Mouse (Mus musculus) lung, postnatal 0 days (tissue): ENCODE measurements around the gene Osbpl8. TPM values are rescaled to one million over a fixed set of nuclear protein-coding genes. Genes with fewer than 3 reads are reported as not detected.

Source experiments
- ATAC-seq: fragments of 200-750 bp; cut with Nextera tagmentation; 2 replicates; pipeline ENCODE4 v1.8.0; 2017; ENCODE audit warnings: moderate library complexity
- DNase-seq: peaks from one replicate; pipeline ENCODE4 v3.0.0-alpha.2; 2016; ENCODE audit warnings: low spot score
- H3K27ac ChIP-seq: fragments of 300-500 bp; sonication (generic); 2 replicates; pipeline ENCODE4 v1.5.1; 2014; ENCODE audit warnings: antibody characterized with exemption, mild to moderate bottlenecking, low read length, mixed read lengths
- H3K27me3 ChIP-seq: fragments of 300-500 bp; sonication (generic); replicated peaks from 2 replicates; pipeline ENCODE4 v1.6.1; 2014; ENCODE audit warnings: low read length, mixed read lengths; ENCODE audit not compliant: insufficient read depth
- H3K36me3 ChIP-seq: fragments of 300-500 bp; sonication (generic); 2 replicates; pipeline ENCODE4 v1.6.1; 2014; ENCODE audit warnings: low read length, mixed read lengths; ENCODE audit not compliant: insufficient read depth
- H3K4me1 ChIP-seq: fragments of 300-500 bp; sonication (generic); 2 replicates; pipeline ENCODE4 v1.6.1; 2014; ENCODE audit warnings: antibody characterized with exemption, low read depth, low read length, mixed read lengths; ENCODE audit not compliant: insufficient read depth
- H3K4me2 ChIP-seq: fragments of 300-500 bp; sonication (generic); replicated peaks from 2 replicates; pipeline ENCODE4 v1.6.1; 2014; ENCODE audit warnings: low read depth, mild to moderate bottlenecking, low read length, moderate library complexity, mixed read lengths
- H3K4me3 ChIP-seq: fragments of 300-500 bp; sonication (generic); 2 replicates; pipeline ENCODE4 v1.5.1; 2014; ENCODE audit warnings: low read depth, low read length
- H3K9ac ChIP-seq: fragments of 300-500 bp; sonication (generic); replicated peaks from 2 replicates; pipeline ENCODE4 v1.6.1; 2014; ENCODE audit warnings: low read depth, mild to moderate bottlenecking
- H3K9me3 ChIP-seq: fragments of 300-500 bp; sonication (generic); 2 replicates; pipeline ENCODE4 v1.6.1; 2016; ENCODE audit warnings: low read length, mixed read lengths
- CTCF ChIP-seq: IDR thresholded peaks from 2 replicates; pipeline ENCODE4 v1.5.1; 2016; ENCODE audit warnings: antibody characterized with exemption, mild to moderate bottlenecking
- EP300 ChIP-seq: IDR thresholded peaks from 2 replicates; pipeline ENCODE4 v1.6.1; 2016; ENCODE audit warnings: antibody characterized with exemption, mild to moderate bottlenecking, control low read depth
- WGBS: fragments of 180-500 bp; shearing (Covaris S2); extraction: QIAGEN DNeasy Blood & Tissue Kit; methylation state at CpG from one replicate; pipeline ENCODE4 v1.1.7; 2014; 5-methylcytosine and 5-hydroxymethylcytosine counted together
- polyA plus RNA-seq: library from polyadenylated mRNA; unstranded; fragments of >200 nt; fragmentation: Nextera tagmentation; extraction: Ambion mirVana; gene quantifications from 2 replicates; pipeline ENCODE4 v1.2.1, GENCODE M21; 2015

Gene Osbpl8
- polyA plus RNA-seq, 1 experiment from 2014 or later = 12.9 TPM

DNA sequence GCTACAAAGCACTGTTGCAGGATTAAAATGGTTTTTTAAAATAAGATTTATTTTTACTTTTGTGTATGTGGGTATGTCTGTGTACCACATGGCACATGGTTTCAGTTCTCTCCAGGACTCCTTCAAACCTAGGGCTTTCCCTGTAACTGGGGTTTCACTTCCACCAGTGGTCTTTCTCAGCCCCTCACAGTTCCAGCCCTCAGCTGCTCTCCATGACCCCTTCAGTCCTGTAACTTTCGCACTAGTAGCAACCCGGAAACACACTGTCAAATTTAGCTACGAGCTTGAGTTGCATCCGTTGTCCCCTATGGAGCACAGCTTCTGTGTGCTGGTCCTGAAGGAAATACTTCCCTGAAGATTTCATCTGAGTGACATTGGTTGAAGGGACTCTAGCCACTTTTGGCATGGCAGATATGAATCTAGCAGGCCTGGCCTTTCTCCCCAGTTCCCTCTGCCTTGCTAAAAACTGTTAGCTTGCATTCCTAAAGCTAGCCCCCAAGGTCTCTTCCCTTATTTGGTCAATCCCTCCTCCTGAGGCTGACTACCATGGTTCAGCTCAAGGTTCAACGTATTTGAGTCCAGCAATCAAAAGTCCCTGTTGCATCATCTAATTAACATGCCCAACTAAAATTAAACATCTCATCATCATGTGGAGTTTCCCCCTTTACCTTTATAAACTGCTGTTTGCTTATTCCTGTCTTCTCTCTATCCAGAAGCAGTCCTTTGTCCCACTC lies 4.6 kb upstream of the Osbpl8 start:
- H3K4me3 ChIP-seq = no peak overlapping the region
- DNase-seq (no peak), ATAC-seq (no peak)
- H3K4me1 ChIP-seq = no peaks in the 10 kb centered on the region
- WGBS = 81% methylated on average over 5 of the region's 5 CpGs
- H3K9me3 ChIP-seq = no peaks in the 10 kb centered on the region
- H3K27me3 ChIP-seq = no peaks in the 10 kb centered on the region
- H3K9ac ChIP-seq = no peak overlapping the region
- TF ChIP-seq EP300 (no peak), CTCF (no peak)
- H3K27ac ChIP-seq = no peak overlapping the region
- no peak overlapping the region for H3K4me2 ChIP-seq
- H3K36me3 ChIP-seq = no peaks in the 10 kb centered on the region

DNA sequence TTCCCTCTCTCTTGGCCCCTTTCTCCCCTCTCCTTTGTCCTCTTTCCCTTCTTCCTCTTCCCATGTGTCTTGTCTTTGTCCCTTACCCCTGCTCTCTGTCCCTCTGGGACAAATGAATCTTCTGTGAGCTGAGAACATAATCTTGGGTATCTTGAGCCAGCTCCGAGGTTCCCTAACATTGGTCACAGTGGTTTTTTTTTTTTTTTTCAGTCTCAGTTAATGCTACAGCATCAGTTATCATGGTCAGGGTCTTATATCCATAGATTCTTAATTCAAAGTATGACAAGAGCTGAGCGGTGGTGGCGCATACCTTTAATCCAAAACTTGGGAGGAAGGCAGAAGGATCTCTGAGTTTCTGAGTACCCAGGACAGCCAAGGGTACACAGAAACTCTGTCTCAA lies 4.0 kb upstream of the Osbpl8 start:
- no peak overlapping the region for H3K4me2 ChIP-seq
- no peaks in the 10 kb centered on the region for H3K9me3 ChIP-seq
- TF ChIP-seq EP300 (no peak), CTCF (no peak)
- ATAC-seq = no peak
- H3K36me3 ChIP-seq = no peaks in the 10 kb centered on the region
- no peak overlapping the region for H3K4me3 ChIP-seq
- H3K27ac ChIP-seq = no peak overlapping the region
- no peaks in the 10 kb centered on the region for H3K27me3 ChIP-seq
- no peak for DNase-seq
- H3K4me1 ChIP-seq = no peaks in the 10 kb centered on the region
- WGBS = 87% methylated on average over 3 of the region's 3 CpGs
- H3K9ac ChIP-seq = no peak overlapping the region

DNA sequence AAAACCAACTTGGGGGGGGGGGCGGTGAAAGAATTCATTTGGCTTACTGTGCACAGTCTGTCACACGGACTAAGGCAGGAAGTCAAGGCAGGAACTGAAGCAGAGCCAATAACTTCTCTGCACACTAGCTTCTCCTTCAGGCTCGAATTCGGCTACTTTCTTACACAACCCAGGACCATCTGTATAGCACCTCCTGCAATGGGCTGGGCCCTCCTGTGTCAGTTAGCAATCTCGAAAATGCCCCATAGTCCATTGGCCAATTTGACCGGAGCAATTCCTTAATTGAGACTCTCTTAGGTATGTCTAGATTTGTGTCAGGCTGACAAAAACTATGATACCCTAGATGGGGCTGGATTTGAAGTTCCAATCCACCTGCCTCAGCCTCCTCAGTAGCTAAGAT lies 3.2 kb upstream of the Osbpl8 start:
- H3K9me3 ChIP-seq = no peaks in the 10 kb centered on the region
- no peaks in the 10 kb centered on the region for H3K27me3 ChIP-seq
- ATAC-seq (no peak), DNase-seq (no peak)
- WGBS = 77% methylated on average over 6 of the region's 6 CpGs
- H3K4me3 ChIP-seq = no peak overlapping the region
- TF ChIP-seq EP300 = no peak
- TF ChIP-seq CTCF = no peak
- no peak overlapping the region for H3K9ac ChIP-seq
- 0 out of 2 replicates have a peak, but pooled peaks cover 5% of the 10 kb centered on the region for H3K4me1 ChIP-seq
- H3K27ac ChIP-seq = no peak overlapping the region
- no peaks in the 10 kb centered on the region for H3K36me3 ChIP-seq
- no peak overlapping the region for H3K4me2 ChIP-seq

DNA sequence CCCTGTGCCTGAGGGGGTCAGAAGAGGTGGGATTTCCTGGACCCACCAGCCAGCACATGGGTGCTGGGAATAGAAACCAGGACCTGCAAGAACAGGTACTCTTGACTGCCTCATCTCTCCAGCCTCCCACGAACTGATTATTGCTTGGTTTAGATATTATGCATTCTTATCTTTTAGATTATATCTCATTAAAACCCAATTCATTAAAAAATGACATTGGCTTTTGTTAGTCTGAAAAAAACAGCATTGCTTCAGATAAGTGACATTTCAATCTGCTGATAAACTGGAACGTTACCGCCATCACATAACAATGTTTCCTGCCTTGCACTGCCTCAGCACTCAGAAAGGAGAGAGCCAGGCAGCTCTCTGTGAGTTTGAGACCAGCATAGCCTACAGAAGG lies 1.5 kb upstream of the Osbpl8 start:
- 0 out of 2 replicates have a peak, but pooled peaks cover 5% of the 10 kb centered on the region for H3K4me1 ChIP-seq
- H3K36me3 ChIP-seq = no peaks in the 10 kb centered on the region
- no peak overlapping the region for H3K4me2 ChIP-seq
- H3K4me3 ChIP-seq = no peak overlapping the region
- no peak for ATAC-seq
- no peaks in the 10 kb centered on the region for H3K27me3 ChIP-seq
- 57% methylated on average over 3 of the region's 3 CpGs for WGBS
- no peak for TF ChIP-seq EP300
- TF ChIP-seq CTCF = no peak
- H3K9ac ChIP-seq = no peak overlapping the region
- no peak for DNase-seq
- H3K9me3 ChIP-seq = no peaks in the 10 kb centered on the region
- H3K27ac ChIP-seq = peak overlapping the region; percentile 40; the same call in 1 of the 2 replicates

DNA sequence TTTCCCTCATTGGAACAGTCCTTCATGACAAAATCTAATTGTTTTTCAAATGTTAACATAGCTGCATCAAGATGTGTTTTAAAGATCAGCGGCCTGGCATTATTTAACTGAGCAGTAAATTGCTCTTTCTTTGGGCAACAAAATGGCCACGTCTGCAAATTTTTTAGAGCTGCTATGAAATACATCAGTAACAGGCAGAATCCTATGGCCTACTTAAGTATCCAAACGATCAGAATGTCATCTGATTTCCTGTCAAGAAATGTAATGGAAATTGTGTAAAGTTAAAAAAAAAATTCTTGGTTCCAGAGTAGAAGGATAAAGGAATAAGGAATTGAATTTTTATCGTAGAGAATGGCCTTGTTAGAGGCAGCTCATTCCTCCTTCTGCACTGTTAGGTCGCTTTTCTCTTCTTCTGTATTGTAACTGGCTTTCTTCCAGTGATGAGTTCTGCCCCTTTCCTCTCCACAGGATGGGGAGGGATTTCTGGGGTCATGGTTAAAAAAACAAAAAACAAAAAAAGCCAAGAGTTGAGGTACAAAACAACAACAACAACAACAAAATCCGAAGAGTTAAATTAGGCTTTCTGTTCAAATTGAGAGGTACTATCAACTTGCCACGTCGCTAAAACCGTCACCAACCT lies 831 bp upstream of the Osbpl8 start:
- Histone ChIP-seq H3K36me3 (no peaks in the 10 kb centered on the region), H3K4me1 (0 out of 2 replicates have a peak, but pooled peaks cover 5% of the 10 kb centered on the region), H3K4me2 (peak overlapping the region; percentile 83), H3K9me3 (no peaks in the 10 kb centered on the region), H3K9ac (0 out of 2 replicates have a peak overlapping the region, but pooled peaks have one; percentile 12), H3K4me3 (no peak overlapping the region; the same call in 1 of the 2 replicates), H3K27me3 (no peaks in the 10 kb centered on the region), H3K27ac (peak overlapping the region; percentile 96)
- WGBS = 24% methylated on average over 9 of the region's 9 CpGs
- ATAC-seq (no peak), DNase-seq (peak; percentile 36)
- TF ChIP-seq EP300 = no peak
- no peak for TF ChIP-seq CTCF

DNA sequence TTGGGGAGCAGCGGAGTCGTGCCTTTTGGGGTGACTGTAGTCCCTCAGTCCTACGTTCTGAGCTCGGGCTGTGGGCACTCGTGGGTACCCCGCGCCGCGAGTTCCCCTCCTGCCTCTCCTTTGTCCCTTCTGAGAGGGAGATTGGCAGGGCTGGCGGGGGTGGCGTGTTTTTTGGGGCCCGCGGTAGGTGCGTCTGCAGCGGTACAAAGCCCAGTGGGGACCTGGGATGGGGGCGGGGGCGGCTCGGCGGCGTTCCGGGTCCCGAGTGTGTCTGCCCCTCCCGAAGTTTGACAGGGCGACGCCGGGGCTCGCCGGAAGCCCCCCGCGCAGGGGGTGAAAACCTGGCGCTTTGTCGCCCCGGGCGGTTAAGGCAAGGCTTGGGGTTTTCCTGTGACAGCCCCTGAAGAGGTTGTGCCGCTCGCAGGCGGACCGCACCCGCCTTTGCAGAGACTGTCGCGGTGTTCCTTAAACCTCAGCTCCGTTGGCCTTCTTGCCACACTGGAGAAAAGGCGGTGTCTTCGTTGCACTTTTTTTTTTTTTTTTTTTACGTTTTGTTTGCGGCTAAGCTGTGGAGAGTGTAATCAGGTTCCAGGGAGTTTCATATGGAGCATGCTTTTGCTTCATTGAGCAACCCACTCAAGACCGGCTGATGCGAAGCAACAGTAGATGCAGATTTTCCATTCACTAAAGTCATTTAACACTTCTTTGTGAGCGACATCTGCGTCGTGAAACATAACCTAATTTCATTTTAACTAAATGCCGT lies 848 bp downstream of the Osbpl8 start:
- Histone ChIP-seq H3K27ac (peak overlapping the region; percentile 96), H3K9me3 (no peaks in the 10 kb centered on the region), H3K4me2 (peak overlapping the region; percentile 83), H3K4me1 (0 out of 2 replicates have a peak, but pooled peaks cover 5% of the 10 kb centered on the region), H3K9ac (peak overlapping the region; percentile 92), H3K4me3 (peak overlapping the region; percentile 89), H3K36me3 (no peaks in the 10 kb centered on the region), H3K27me3 (no peaks in the 10 kb centered on the region)
- WGBS = under 1% methylated on average over 31 of the region's 52 CpGs
- ATAC-seq = peak; percentile 20
- peak; percentile 78 for DNase-seq
- TF ChIP-seq EP300 = no peak
- no peak for TF ChIP-seq CTCF
